Mouse (Mus musculus): ENCODE data around the gene Hspb11. TPM values are rescaled to one million over a fixed set of nuclear protein-coding genes. Genes with fewer than 3 reads are reported as not detected.

Gene Hspb11
- total RNA-seq, 2 experiments from 2014 or later: 9.2 to 9.7 TPM

DNA sequence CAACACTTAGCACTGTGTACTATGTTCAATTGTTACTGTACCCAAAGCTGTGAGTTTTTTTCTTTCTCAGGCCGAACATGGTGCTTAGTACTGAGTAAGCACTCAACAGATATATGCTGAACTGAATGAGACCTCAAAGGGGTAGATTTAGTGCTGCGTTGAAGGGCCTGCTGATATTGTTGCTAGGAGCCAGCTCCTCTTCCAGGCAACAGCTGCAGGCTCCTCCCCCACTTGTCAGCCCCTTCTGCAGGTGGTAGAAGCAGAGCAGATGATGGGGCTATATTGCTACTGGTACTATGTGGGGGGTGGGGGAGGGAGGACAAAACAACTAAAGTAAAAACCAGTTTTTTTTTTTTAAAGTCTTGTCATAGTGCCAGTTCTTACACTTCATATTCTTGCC lies 3.9 kb upstream of the Hspb11 start:
- no peak for DNase-seq (ENCODE audit: low spot score)

DNA sequence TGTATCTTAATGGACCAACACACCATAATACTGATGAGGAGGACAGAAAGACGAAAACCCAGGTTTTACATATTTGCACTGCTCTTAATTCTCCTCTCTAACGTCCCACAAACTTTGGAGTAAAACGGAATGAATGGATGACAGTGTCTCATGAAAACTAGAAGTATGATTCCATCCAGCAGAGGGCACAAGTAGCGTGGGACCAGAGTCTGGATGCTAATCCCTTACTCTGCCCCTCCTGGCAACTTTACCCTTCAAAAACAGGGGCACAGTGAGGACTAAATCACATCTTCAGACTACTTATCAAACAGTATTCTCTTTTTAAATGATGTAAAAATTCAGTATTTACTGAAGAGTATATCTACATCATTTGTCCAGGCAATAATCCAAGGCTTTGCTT lies 2.9 kb upstream of the Hspb11 start:
- peak; percentile 49 for DNase-seq (ENCODE audit: low spot score)

DNA sequence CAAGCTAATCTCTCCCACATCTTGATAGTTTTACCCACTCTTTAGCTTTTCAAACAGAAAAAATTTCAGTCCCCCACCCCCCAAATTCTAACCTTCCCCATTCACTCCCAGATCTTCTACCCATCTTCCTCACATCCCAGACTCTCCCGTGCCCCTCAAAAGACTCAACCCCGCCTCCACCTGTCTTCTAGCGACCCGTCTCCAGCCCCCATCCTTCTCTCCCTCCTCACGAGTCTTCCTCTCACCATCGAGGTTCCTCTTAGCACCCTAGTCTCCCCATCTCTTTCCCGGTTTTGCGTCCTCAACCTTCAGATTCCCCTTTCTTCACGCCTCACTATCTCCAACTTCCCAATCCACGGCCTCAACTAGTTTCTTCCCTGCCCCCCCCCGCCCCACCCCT lies 871 bp upstream of the Hspb11 start:
- DNase-seq (ENCODE audit: low spot score): peak; percentile 3

DNA sequence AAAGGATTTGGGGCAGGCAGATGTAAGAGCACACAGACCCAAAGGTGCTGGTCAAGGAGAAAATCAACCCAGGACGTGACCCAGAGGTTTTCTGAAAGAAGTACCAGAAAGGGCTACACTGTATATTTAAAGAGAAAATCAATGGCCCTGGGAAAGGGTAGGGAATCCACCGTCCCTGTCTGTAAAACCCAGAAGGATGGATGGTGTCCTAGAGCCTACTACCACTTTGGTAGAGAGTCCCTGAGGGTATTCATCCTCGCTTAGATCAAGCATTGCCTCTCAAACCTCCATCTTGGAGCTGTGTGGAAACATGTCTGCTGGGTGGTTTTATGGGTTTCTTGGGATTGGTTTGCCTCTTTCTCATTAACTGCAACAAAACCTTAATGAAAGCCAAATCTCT lies 1.0 kb downstream of the Hspb11 start:
- DNase-seq (ENCODE audit: low spot score): no peak

DNA sequence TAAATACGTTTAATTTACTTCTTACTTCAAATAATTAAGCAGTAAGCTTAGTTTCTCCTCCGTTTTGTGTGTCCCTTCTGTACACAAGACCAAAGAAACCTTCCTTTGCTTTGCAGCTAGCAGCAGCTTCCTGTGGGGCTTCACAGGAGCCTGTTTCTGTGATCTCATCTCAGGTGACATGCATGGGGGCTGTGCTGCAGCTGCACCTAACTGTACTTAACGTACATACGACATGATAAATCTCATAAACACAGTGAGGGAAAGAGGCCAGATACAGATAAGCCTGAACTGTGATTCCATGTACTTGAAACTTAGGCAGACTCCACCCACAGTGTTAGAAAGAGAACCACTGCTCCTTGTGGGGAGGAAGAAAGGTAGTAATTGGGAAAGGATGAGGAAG lies 6.6 kb downstream of the Hspb11 start:
- DNase-seq (ENCODE audit: low spot score): no peak

DNA sequence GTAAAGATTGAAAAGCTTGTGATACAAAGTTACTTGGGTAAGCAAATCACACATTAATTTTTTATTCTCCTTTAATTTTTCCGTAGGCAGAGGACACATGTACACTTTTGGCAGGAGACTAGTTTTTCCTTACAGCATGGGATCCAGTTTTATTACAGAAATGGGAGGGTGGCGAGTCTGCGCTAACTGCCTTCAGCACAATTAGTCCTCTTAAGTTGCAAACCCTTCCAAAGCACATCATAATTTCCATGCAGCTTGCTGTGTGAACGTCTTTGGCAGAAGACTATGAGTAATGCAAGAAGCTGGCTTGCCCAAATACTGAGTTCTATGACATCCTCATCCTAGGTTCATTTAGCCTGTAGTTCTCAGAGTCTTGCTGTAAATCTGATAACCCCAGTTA lies 20.3 kb downstream of the Hspb11 start:
- no peak for DNase-seq (ENCODE audit: low spot score)

DNA sequence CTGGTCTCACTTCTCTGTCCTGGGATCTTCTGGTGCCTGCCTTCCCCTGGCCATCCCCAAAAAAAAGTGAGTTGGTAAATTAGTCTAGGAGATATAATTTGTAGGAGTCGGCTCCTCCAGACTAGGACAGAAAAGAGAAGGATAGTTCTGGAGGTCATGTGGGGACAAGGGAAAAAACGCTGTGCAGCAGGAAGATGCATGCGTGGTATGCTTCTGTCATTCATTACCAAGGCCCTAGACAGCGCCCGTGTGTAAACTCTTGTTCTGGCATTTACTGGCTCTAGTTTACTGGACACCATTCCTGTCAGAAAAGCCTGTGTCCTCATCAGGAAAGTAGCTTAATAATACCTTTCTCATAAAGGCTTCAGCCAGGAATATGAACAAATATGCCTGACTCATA lies 21.1 kb downstream of the Hspb11 start:
- DNase-seq (ENCODE audit: low spot score): no peak

DNA sequence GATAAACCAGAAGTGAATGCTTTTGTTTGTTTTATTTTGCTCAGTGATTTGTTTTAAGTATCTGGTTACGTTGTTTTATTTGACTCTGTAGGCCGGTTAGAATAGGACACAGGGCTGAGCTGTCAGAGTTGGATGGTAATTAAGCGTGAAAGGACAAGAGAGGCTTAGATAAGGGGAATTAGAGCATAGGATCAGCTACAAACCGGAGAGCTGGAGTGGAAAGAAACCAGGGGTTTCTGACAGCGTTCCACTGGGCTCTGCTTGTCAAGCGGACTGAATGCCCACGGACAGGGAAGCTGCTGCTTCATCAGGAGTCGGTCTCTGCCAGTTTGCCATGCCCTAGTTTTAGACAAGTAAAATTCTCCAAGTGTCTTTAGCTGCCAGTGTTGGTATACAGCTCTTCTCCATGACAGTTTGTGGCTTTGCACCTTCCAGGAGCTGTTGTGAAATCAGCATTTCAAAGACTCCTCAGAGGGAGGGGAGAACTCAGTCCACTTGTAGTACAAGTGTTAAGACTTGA lies 24.9 kb downstream of the Hspb11 start:
- no peak for DNase-seq (ENCODE audit: low spot score)

DNA sequence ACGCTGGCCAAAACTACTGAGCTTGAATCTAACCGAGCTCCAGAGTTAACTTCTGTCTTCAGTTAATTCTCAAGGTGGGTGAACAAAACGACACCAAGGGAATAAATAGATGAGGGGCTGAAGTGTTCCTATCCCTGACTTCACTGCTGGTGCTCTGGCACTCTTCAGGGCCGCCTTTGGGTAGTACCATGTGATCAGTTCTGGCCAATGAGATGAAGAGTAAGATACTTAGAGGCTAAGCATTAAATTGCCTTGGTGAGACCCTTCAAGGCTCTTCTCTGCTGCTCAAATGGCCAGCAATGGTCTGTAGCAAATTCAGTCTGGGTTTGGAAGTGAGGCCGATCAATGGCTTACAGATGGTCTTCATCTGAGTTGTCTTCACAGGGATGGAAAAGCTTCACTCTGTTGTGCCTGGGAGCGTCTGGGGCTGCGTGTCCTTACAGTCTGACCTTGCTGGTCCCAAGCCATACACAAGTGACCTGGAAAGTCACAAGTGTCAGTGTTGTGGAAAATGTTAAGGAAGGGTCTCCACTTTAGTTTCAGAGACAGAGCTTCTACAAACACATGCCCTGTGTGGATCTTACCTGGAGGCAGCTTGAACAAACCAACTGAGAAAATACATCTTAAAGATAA lies 27.6 kb downstream of the Hspb11 start:
- no peak for DNase-seq (ENCODE audit: low spot score)

DNA sequence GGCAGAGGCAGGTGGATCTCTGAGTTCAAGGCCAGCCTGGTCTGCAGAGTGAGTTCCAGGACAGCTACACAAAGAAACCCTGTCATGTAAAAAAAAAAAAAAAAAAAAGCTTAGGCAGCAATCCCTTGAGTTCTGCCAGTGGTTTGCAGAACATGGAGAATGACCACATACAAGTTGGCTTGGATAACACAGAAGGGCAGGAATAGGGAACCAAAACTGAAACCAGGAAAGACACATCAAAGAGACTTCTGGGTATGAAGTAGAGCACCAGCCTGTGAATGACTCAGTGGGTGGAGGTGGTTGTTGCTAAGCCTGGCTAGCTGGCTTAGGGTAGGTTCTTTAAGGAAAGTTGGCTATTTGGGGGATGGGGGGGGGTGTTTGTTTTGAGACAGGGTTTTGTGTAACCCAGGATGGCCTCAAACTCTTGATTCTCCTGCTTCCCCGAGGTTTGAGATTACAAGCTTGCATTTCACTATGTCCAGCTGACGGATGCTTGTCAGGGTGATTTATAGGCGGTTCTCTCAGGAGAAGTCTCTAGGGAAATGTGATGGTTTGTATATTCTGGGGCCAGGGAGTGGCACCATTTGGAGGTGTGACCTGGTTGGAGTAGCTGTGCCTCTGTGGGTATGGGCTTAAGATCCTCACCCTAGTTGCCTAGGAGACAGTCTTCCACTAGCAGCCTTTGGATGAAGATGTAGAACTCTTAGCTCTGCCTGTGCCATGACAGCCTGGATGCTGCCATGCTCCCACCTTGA lies 32.2 kb downstream of the Hspb11 start:
- no peak for DNase-seq (ENCODE audit: low spot score)

DNA sequence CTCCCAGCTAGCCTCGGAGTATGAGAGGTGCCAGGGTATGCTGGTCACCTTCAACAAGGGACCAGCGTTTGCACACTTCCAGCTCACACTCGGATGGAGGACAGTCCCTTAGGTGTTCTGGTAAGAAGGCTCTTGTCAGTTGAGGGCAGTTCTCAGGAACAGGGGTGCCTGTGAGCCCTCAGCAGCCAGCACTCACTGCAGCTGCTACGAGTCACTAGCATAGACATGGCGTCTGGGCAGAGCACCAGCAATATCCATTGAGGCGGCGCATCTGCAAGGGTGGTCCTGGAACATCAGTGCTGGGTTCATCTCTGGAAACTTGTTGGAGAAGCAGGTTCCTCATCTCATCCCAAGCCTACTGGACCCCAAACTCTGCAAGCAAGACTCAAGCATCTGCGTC lies 33.0 kb downstream of the Hspb11 start:
- no peak for DNase-seq (ENCODE audit: low spot score)

DNA sequence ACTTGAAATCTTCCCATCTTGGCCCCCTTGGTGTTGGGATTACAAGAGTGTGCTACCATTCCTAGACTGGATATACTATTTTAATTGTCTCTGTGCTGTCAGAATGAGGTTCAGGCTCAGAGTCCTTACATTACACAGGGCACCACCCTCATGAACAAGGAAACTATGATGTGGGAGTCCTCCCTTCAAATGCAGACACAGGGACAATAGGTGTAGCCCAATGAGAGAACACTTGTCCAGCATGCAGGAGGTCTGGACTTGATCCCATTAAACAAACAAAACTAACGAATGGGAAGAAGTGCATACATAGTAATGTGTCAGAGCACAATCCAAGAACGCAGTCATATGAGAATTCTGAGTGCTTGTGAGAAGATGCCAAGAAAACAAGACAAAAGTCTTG lies 34.1 kb downstream of the Hspb11 start:
- no peak for DNase-seq (ENCODE audit: low spot score)

DNA sequence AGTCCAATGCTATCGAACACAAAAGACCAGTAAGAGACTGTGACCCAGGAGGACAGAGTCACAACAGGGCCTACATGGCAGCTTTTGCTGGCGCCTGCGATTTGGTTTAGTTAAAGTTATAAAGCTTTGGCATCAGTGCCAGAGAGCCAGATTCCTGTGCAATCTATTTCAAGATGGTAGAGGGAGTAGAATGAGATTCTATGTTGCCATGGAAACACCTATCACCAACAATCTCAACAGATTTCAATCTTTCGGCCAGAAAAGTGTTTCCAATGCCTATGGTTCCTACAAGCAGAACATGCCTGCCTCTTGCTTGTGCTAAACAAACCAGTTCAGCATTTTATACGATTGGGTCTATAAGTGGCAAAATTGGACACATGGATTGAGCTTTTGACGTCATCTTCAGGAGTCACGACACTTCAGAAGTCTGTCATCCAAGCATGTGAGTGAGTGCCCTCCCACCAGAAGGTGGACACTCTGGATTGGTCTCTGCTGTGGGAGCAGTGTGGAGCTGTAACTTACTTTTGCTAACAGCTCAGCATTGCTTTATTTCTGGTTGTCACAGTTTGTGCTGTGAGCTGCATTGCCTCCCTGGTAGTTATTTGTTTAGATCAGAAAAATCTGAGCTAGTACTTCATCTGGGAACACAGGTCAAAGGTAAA lies 38.3 kb downstream of the Hspb11 start:
- no peak for DNase-seq (ENCODE audit: low spot score)

DNA sequence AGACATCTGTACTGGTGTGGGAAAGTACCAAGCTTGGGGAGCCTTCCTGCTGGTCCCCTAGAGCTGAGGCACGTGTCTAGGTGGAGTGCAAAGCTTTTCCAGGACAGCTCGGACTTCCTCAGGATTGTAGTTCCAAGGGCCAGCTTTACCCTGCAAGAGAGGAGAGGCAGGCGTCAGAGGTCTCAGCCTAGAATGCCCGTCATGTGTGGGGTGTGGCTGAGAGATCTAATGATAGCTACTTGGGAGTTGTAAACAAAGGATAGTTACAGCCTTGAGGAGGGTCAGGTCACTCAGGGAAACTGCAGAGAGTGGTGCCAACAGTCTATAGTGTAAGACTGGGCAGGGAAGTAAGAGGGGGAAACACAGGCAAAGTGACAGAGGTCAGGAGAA lies 38.9 kb downstream of the Hspb11 start:
- no peak for DNase-seq (ENCODE audit: low spot score)

DNA sequence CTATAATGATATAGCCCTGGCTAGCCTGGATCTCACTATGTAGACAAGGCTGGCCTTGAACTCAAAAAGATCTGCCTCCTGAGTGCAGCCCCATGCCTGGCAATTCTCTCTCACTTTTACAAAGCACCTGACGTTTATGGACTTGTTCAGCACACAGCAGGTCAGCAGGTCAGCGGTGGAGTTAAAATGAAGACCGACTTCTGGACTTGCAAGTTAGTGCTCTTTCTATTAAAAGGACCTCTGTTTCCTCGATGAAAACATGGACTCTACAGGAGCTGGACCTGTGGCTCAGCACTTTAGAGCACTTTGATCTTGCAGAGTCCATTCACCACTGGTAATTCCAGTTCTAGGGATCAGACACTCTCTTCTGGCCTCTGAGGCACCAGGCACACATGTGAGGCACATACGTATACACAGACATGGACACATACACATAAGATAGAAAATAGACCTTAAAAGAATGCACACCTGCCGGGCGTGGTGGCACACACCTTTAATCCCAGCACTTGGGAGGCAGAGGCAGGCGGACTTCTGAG lies 44.7 kb downstream of the Hspb11 start:
- DNase-seq (ENCODE audit: low spot score): no peak

DNA sequence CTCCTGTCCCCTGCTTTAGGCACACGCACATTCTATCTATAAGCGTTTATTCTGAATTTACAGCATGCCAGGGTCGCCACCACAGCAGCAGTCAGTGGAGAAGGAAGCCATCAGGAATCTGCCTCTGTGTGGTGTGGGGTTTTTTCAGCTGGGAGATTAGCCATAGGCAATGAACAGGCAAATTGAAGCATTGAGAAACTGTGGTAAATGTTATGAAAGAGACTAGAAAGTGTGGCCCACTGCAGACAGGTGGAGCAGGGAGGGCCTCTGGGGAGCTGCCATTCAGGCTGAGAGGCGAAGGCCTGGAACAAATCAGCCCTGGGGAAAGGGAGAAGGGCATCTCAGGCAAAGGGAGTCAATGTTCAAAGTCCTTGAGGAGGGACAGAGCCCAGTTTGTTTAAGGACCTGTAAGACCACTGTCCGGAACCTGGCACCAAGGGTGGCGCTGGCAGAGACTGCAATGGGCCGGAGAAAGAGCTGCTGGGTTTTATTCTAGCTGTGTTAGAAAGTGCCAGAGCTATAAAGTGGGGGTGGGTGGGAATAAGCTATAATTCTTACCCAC lies 46.5 kb downstream of the Hspb11 start:
- no peak for DNase-seq (ENCODE audit: low spot score)

DNA sequence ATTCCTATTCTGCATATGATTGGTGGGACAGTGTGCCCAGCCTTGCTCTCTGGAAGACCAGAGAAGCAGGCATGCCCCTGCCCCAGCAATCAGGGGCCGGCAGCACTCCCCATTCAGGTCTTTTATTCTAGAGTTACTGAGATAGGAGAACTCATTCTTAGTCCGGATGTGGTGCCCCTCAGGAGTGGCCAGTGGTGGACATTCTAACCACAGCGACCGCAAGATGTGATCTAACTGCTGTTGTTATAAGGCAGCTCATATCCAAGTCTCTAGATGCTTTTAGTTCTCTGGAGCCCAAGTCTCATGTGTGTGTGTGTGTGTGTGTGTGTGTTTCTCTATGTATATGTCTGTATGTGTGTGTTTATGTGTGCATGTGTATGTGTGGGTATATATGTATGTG lies 47.0 kb downstream of the Hspb11 start:
- no peak for DNase-seq (ENCODE audit: low spot score)

DNA sequence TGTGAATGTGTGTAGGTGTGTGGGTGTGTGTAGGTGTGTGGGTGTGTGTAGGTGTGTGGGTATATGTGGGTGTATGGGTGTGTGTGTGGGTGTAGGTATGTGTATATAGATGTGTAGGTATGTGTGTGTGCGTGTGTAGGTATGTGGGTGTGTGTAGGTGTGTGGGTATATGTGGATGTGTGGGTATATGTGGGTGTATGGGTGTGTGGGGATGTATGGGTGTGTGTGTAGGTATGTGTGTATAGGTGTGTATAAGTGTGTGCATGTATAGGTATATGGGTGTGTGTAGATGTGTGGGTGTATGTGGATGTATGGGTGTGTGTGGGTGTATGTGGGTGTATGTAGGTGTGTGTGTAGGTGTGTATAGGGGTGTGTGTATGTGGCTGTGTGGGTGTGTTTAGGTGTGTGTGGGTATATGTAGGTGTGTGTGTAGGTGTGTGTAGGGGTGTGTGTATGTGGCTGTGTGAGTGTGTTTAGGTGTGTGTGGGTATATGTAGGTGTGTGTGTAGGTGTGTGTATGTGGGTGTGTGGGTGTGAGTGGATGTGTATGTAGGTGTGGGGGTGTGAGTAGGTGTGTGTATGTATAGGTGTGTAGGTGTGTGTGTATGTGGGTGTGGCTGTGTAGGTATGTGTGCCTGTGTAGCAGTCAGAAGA lies 47.6 kb downstream of the Hspb11 start:
- DNase-seq (ENCODE audit: low spot score): no peak

DNA sequence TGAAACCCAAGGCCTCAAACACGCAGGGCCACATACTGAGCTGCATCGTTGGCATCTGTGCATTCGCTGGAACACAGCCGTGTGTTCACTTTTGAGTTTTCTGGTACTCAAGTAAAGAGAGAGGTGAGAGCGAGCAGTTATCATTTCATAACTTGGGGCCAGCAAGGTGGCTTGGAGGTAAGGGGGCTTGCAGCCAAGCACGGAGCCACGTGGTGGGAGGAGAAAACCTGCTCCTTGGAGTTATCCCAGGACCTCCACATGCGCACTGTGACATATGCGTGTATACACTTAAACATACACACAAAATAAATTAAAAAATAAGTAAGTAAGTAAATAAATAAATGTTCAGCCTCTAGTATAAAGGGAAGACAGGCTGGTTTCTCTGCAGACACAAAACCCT lies 48.8 kb downstream of the Hspb11 start:
- DNase-seq (ENCODE audit: low spot score): no peak

DNA sequence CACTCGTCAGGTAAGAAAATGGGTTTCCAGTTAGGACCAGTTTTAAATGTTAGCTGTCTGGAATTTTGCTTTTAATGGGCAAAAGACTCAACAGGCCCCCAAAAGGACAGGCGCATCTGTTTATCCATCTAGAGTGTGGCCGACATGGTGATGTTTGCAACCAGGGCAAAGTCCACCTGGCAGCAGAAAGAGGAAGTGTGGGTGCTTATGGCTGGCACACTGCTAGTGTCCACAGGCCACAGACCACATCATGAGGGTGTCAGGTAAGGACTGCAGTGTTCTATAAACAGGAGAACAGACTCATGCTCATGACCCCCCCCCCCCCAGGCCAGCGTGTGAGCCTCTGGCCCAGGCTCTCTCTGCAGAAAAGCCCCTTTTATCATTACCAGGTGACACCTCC lies 49.4 kb downstream of the Hspb11 start:
- no peak for DNase-seq (ENCODE audit: low spot score)

DNA sequence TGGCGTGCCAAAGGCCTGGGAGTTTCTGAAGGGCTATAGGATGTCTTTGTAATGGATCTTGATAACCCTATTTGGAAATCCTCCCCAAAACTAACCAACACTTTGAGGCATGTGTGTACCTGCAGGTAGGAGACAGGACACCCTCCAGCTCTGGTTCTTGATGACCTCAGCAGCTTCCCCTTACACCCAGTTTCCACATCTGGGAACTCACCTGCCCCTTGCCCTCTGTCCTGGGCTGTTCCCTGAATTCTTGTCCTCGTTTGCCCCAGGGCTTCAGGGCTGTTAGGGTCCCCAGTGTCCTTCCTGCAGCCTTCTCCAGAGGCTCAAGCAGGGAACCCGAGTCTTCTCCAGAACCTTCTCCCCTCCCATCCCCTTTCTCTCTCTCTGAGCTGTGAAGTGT lies 50.1 kb downstream of the Hspb11 start:
- no peak for DNase-seq (ENCODE audit: low spot score)

DNA sequence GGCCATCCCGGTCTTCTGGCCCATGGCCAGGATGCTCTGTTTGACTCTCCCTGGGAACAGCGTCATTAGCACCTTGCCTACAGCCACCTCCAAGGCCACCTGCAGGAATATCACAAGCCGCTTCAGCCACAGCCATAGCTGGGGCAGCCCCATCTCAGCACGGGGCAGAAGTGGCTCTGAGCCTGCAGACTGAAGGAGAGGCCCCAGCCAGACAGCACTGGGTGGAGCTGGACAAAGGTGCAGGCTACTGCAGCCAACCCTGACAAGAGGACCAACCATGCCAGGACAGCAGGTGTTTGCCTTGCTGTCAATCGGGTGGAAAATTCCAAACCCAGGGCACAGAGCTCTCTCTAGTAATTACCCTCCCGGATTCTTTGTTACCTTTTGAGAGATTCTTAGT lies 53.6 kb downstream of the Hspb11 start, which contains the start of gene Dio1:
Gene Dio1, minus strand, starts transcription at position 204 of the 400 bp plus-strand sequence.
- DNase-seq (ENCODE audit: low spot score): no peak

All from gastrocnemius, adult 18-20 months (tissue).